Mouse (Mus musculus): ENCODE data around the gene Nudt19. TPM values are rescaled to one million over a fixed set of nuclear protein-coding genes. Genes with fewer than 3 reads are reported as not detected.

Gene Nudt19
- 55.3 and 58.6 TPM in 2 replicates for polyA plus RNA-seq (2012; rRNA removed)

DNA sequence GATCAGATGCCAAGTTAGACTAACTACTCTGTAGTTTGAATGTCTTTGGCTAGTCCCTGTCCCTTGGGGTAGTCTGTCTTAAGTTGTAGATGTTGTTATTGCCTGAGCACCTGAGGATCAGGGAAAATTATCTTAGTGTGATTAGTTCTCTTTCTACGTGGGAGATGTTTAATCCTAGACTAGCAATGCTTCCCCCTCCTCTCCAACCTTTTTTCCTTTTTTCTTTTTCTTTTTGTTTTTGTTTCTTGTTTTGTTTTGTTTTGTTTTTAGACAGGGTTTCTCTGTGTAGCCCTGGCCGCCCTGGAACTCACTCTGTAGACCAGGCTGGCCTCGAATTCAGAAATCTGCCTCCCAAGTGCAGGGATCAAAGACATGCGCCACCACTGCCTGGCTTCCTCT is at the start of gene Nudt19:
TSS of gene Nudt19 (minus strand) at position 100 of the 399 bp plus-strand sequence.

DNA sequence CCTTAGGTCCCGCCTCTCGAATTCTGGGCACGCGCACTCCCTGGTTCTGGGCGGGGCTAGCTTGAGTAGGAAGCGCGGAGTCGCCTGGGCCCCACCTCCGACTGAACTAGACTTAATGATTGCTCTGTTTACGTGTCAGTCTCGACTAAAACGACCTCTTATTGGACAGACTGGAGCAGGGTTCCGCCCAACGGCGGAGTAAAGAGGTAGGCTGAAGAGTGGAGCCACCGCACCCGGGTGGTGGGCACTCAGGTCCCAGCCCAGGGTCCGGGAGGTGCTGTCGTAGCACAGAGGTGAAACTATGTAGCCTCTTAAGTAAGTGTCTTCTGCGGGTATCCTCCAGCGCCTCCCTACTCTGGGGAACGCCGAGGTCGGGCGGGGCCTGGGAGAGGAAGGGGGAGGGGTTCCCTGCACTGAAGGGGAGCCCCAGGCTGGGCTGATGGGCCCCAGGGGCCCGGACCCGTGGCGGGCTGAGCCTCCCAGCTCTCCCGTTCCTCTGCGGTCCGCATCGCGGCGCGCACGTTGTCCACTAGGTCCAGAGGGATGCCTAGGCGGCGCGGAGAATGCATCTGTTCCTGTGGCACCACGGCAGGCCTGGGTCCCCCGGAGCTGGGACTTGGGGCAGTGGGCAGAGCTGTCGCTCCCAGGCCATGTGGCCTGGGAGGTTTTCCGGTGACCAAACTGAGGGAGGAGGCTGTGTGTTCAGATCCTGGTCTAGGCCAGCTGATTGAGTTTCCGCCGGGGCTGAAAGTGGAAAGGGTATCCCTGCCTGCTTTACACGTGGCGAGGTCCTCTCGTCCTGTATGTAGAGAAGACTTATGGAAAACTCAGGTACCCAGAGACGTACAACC is 30.2 kb upstream of the Nudt19 start, which contains the start of gene Ankrd27:
TSS of gene Ankrd27 (plus strand) at position 190 of the 851 bp plus-strand sequence.

DNA sequence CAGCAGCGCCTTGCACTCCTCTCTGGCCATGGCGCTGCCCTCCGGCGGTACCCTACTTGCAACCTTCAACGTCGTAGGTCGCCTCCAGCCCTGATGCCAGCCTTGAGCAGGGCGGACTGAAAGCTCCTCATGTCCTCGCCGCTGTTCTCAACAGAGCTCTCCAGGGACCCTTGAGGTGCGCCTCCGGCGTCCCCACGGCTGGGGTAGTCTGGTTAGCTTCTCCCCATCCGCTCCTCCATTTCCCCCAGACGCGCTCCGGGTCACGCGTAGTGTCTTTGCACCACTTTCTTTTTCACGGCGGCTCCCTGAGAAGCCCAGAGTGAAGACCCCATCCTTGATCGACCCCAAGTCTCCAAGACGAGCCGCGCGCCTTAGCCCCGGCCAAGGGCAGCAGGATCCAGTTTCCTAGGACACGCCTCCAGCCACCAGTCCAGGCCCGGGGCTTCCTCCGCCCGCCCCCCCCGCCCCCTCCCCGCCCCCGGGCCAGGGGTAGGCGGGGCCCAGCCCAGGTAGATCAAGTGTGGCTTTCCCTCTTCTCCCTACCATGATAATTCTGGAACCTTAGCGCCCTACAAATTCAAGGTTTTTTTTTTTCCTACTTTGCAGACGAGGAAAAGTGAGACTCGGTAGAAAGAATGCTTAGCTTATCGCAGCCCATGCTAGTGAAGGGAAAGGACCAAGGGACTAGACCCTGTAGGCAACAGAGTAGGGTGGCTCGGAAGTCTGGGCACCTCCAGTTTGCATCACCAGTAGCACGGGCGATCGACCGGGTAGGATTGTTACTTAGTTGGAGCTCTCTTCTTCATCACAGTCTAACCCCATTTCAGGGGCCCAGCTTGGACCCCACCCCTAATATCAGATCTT is 29.3 kb upstream of the Nudt19 start, which contains the start of gene Rgs9bp:
TSS of gene Rgs9bp (minus strand) at position 392 of the 864 bp plus-strand sequence.

DNA sequence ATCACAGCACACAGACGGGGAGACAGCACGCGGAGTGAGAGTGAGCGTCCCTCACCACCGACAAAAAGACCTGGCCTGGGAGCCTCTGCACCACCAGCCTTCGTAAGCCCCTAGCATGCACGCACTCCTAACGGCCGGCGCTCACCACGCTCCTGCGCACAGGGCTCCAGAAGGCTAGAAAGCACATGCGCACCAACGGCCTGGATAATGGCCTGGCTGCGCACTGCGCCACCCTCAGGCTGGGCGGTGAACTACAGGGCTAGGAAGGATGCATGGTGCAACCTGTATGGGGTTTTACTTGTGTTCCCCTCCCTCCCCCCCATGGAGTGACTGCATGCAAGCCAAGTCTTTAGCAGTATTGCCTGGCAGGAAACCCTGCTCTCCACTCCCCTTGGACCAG is 18.5 kb downstream of the Nudt19 start, which contains the start of gene Tdrd12:
TSS of gene Tdrd12 (minus strand) at position 184 of the 400 bp plus-strand sequence.

Other genes starting within 250 kb of the Nudt19 start
- gene Gpatch1, start 237.9 kb downstream of the Nudt19 start, polyA plus RNA-seq (2012; rRNA removed) = 4.0 TPM in 2 replicates
- gene Rhpn2, start 222.1 kb downstream of the Nudt19 start, polyA plus RNA-seq (2012; rRNA removed) = 3.2 and 3.3 TPM in 2 replicates
- 7.1 and 8.5 TPM in 2 replicates for gene Faap24, start 159.5 kb downstream of the Nudt19 start, polyA plus RNA-seq (2012; rRNA removed)
- gene Cep89, start 159.3 kb downstream of the Nudt19 start, polyA plus RNA-seq (2012; rRNA removed) = 12.1 and 12.5 TPM in 2 replicates
- 1.3 and 1.8 TPM in 2 replicates for gene Slc7a9, start 107.5 kb downstream of the Nudt19 start, polyA plus RNA-seq (2012; rRNA removed)
- 0.06 and 0.08 TPM in 2 replicates for gene Tdrd12, start 18.6 kb downstream of the Nudt19 start, polyA plus RNA-seq (2012; rRNA removed)
- gene Rgs9bp, start 29.3 kb upstream of the Nudt19 start, polyA plus RNA-seq (2012; rRNA removed) = 0.07 and 0.12 TPM in 2 replicates
- 13.2 and 15.3 TPM in 2 replicates for gene Ankrd27, start 29.9 kb upstream of the Nudt19 start, polyA plus RNA-seq (2012; rRNA removed)
- gene Pdcd5, start 91.2 kb upstream of the Nudt19 start, polyA plus RNA-seq (2012; rRNA removed) = 96.4 and 101 TPM in 2 replicates
- gene Dpy19l3, start 198.2 kb upstream of the Nudt19 start, polyA plus RNA-seq (2012; rRNA removed) = 2.1 and 2.3 TPM in 2 replicates
- gene Zfp507, start 246.7 kb upstream of the Nudt19 start, polyA plus RNA-seq (2012; rRNA removed) = 4.1 TPM in 2 replicates

All from liver, embryonic 14 days (tissue).